Mouse (Mus musculus): ENCODE measurements around the gene Aoah.

Aoah gene

DNA sequence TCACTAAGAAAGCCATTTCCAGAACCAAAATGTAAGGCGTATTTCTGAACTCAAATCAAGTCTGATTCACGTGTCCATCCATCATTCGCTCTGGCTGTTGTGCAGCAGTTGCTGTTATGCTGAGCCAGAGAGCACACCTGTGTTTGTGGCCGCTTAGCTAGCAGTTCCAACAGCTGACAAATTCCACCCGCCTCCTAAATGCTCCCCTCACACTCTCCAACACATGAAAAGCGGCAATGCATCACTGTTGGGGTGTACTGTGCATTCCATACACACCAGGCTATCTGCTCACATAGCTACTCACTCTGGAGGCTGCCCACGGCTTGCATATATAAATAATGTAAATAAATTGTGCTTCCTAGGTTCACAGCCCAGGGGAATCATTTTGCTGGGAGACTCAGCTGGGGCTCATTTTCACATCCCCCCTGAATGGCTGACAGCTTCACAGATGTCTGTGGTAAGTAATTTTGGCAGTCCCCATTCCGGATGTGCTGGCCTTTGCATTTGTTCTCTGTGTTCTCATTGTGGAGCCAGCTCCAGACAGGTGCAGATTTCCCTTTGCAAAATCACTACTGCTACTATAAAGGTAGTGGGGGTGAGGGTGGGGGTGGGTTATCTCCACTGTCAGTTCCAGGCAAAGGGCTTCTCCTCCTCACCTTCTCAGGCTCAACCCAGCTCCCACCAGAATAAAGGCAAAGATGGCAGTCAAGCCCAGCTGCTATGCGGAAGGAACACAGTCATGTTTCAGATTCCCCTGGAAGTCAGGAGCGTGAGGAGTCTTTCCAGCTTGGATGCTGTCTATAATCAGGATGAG is 123.0 kb downstream of the Aoah start:
- DNase-seq (ENCODE audit: extremely low spot score): no peak

GRCm38 (mm10) chr13:20920401-20920800 is 126.5 kb downstream of the Aoah start:
- DNase-seq (ENCODE audit: extremely low spot score): no peak

DNA sequence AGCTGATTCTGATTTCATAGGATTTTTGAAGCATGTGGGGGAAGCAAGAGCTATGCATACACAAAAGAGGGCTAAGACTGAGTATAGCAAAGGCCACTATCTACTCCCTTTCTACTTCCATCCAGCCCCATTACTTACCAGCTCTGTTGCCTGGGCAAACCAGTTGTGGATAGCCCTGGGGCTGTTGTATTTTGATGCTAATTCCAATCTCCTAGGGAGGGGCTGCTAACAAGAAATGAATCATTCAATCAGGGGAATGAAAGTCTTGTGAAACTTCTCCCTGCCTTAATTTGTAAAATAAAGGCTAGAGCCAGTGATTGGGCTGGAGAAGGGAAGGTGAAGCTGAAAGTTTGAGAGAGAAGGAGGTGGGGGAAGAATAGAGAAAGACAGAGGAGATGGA is 142.1 kb downstream of the Aoah start:
- no peak for DNase-seq (ENCODE audit: extremely low spot score)

DNA sequence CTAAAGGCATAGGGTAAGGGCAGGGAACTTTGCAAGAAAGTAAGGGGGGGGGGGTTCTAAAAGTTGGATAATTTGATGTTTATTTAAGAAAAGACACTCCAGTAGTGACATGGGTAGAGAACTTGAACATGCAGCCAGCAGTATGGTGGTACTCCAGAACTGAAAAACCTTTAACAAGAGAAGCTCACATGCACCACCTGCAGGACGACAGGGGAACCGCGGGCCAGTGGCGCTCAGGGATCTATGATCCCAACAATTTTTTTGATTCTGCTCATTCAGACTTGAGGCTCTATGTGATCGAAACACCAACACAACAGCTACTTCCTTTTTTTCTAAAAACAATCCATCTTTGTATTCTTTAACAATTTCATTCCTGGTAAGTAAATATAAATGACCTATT is 143.5 kb downstream of the Aoah start:
- DNase-seq (ENCODE audit: extremely low spot score): peak; percentile 53

DNA sequence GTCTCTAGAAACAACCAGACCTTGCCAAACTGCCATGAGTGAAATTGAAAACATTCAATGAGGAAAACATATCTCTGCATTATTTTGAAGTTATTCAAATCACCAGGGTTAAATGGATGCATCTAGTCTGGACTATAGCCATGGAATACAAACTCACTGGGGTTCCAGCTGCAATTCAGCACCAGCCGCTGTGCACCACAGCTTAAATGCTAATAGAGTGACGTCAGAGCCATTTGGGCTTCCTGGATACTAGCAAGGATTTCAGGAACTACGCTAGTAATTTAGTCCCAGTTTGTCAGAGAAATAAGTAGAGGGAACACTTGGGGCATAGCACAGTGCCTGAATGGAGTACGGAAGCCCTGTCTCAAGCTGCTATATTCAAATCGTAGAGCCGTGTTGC is 145.2 kb downstream of the Aoah start:
- DNase-seq (ENCODE audit: extremely low spot score): no peak

GRCm38 (mm10) chr13:20940389-20940788 is 146.5 kb downstream of the Aoah start:
- peak; percentile 35 for DNase-seq (ENCODE audit: extremely low spot score)

DNA sequence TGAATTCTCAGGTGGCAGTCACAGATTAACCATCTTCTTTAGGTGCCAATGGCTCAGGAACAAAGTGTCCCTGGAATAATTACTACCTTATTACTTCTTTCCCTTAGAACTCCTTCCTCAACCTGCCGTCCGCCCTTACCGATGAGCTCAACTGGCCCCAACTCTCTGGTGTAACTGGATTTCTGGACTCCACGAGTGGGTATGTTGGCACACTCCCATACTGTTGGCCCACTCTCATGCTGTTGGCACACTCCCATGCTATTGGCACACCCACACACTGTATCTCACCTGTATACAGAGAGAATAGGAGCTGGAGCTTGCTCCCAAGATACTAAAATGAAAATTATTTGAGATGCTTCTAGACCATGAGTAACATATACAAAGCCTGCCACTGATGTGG is 147.8 kb downstream of the Aoah start:
- no peak for DNase-seq (ENCODE audit: extremely low spot score)

GRCm38 (mm10) chr13:20963086-20963485 is 169.2 kb downstream of the Aoah start:
- DNase-seq (ENCODE audit: extremely low spot score): no peak

DNA sequence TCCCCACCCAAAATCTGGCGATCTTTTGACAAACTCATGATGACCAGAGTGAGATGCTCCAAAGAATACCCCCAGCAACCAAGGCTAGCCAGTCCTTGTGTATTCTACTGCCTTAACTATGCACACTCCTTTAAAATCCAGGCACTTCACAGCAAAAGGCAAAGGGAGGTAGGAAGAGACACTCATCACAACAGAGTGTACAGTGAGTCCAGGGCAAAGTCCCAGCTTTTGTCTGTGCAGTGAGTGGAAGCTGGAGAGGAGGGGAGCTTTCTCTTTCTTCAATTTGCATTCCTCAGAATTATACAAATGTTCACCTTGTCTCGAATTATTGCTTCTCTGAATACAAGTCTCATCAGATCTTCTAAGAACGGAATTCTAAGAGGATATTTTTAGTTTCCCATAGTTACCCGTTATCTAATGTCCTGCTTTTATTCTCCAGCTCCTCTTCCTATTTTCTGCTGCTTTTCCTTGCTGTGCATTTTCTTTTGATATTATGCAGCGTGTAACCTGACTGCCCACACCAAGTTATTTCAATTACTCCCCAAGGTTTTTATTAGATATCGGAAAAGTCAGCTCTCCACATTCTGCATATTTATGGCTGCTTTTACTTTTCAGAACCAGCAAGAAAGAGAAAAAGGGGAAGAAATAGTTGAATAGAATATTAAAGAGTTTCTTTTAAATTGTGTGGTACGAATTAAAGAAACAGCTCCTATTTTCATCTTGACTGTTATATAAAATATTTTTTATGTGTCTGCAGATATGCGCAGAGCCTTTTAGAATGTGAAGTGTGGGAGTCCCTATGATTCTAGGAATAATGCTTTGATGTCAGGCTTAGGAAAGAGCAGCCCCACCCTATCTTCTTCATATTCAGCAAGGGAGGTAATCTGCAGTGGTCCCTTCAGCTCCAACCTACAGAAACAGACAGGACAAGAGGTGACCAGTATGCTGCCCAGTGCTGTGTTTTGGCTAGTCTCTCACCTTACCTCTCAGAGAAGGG is 187.6 kb downstream of the Aoah start:
- no peak for DNase-seq (ENCODE audit: extremely low spot score)

GRCm38 (mm10) chr13:20985510-20985909 is 191.6 kb downstream of the Aoah start:
- DNase-seq (ENCODE audit: extremely low spot score): no peak

- no peak for DNase-seq (ENCODE audit: extremely low spot score)
Observed at GRCm38 (mm10) chr13:20985961-20986360, 192.0 kb downstream of the Aoah start.

- no peak for DNase-seq (ENCODE audit: extremely low spot score)
Observed at GRCm38 (mm10) chr13:21005238-21005637, 211.3 kb downstream of the Aoah start.

DNA sequence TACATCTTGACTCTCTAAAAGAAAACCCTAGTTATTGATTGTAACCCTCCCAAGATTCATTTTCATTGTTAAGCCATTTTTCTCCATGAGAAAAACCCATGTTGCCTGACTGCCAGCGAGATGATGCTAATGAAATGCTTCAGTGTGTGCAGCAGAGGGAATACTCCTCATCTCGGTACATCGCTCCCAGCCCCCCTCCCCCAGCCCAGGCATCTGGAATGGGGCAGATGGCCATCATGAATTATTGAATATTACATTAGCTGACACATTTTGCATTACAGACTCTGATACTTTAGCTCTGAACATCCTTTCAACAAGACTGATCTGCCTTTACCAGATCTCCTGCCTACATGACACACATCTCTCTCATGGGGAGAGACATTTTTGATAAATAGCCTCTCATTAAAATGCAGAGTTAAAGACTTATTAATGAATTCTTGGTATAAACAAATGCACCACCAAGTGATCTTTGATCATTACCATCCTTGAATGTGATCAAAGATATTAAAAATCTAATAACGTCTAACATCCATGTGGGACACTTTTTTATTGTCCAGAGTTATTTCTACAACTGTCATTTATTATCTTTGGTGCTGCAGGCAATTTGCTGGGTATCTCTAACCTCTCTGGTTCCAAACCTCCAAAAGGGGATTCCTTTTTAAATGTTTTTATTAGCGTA is 211.9 kb downstream of the Aoah start:
- DNase-seq (ENCODE audit: extremely low spot score): no peak

- no peak for DNase-seq (ENCODE audit: extremely low spot score)
Observed at GRCm38 (mm10) chr13:21006321-21006653, 212.4 kb downstream of the Aoah start.

- no peak for DNase-seq (ENCODE audit: extremely low spot score)
Observed at GRCm38 (mm10) chr13:21013659-21014058, 219.7 kb downstream of the Aoah start.

GRCm38 (mm10) chr13:21024831-21025230 is 230.9 kb downstream of the Aoah start:
- DNase-seq (ENCODE audit: extremely low spot score): no peak

DNA sequence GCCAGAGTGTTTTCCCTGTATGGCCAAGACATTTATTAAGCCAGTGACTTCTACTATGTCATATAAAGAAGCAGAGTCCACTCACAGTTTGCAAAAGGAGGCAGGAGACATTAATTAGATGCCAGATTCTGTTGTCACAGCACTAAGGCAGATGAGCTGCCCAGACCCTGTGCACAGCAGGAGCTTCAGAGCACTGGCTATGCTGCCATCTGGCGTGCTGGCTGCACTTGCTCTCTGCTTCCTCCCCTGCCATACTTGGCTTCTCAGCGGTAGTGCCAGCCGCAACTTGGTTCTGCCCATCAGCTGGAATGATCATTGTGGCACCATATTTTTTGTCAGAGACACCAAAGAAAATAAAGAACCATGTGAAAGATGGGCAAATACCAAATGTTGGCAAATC is 239.3 kb downstream of the Aoah start:
- DNase-seq (ENCODE audit: extremely low spot score): no peak

DNA sequence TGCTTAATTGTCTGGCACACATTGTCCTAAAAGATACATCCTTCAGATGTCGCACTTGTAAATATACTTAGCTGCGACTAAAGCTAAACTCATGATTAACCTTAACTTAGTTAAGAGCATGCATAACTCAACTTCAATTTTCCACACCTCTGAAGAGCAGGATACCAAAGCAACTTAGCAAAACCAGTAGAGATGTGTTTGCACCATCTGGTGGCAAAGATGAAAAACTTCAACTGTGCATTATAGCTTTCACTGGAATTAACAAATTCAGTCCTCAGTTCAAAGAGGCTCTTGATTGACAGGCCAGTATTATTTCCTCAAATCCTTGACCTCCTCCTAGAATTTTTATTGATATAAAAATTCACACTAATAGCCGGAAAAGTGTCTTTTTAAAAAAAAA is 241.1 kb downstream of the Aoah start:
- DNase-seq (ENCODE audit: extremely low spot score): no peak

GRCm38 (mm10) chr13:21035981-21036380 is 242.1 kb downstream of the Aoah start:
- no peak for DNase-seq (ENCODE audit: extremely low spot score)

DNA sequence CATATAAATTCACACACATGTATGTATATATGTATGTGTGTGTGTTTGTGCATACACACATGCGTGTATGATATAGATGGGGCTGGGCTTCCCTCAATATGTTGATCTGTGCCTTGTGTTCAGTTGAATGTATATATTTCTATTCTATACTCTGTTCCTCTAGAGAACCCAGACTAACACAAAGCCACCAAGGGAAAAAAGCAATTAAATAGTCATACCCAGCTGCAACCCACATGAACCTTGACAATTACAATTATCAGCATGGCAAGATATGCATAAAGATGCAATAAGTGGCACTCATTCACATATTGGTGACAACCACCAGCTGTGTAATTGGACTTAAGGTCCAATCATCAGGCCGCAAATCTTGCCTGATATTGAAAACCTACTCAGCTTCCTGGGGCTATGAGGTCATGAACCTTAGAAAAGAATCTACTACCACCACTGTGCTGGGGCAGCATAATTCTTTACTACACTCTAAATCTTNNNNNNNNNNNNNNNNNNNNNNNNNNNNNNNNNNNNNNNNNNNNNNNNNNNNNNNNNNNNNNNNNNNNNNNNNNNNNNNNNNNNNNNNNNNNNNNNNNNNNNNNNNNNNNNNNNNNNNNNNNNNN is 246.8 kb downstream of the Aoah start:
- no peak for DNase-seq (ENCODE audit: extremely low spot score)

DNA sequence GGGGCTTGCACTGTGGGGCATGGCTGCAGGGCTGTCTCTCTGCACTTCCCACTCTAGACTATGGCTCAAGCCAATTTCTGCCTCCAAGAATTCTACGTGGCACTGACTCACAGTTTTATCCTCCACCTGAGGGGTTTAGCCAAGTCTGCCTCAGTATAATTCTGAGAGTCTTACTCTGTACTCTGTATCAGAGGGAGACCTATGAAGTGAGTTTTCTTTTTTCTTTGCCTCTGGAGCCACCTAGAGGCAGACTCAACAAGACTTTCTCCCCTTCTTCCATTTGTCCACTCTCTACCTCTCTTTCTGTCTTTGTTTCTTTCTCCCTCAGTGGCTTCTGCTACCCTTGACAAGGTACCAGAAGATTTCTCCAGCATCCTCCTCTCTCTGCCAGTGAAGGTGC is 256.2 kb downstream of the Aoah start:
- no peak for DNase-seq (ENCODE audit: extremely low spot score)

- DNase-seq (ENCODE audit: extremely low spot score): no peak
Observed at GRCm38 (mm10) chr13:21066021-21066420, 272.1 kb downstream of the Aoah start.
